Mouse (Mus musculus) hematopoietic stem cell, adult 5-6 weeks (primary cell): ENCODE measurements around the gene Timm8a2. TPM values are rescaled to one million over a fixed set of nuclear protein-coding genes. Genes with fewer than 3 reads are reported as not detected.
A peak's percentile ranks its signal among the peaks of the same experiment; 100 is the strongest.

Experiments
- ATAC-seq, 2 experiments: fragments of 125-278 bp in 1 of 2; replicated peaks in 1 of 2; 2 replicates each; pipeline ENCODE4 v1.8.0; 2016 to 2017; ENCODE audit warnings: inconsistent platforms in 2 of 2, mild to moderate bottlenecking in 2 of 2, moderate number of reproducible peaks in 2 of 2, low read depth in 1 of 2, moderate TSS enrichment in 1 of 2; ENCODE audit not compliant: low FRiP score in 2 of 2, poor library complexity in 2 of 2, severe bottlenecking in 2 of 2, insufficient read depth in 1 of 2, low TSS enrichment in 1 of 2
- total RNA-seq: library from RNA; stranded (forward); fragments of 172-1452, 232-1000 nt; gene quantifications from 2 replicates; pipeline ENCODE4 v1.2.3, GENCODE M21; 2017

Gene Timm8a2
- total RNA-seq, 1 experiment from 2014 or later = not detected

- 0 out of 4 replicates have a peak, but pooled peaks of 1 of the 2 experiments have one; percentile 16 for ATAC-seq
These were observed 30.7 kb upstream of the Timm8a2 start for GRCm38 (mm10) chr14:122003812-122004211.

GRCm38 (mm10) chr14:122008261-122008660 is 26.2 kb upstream of the Timm8a2 start:
- no peak for ATAC-seq

DNA sequence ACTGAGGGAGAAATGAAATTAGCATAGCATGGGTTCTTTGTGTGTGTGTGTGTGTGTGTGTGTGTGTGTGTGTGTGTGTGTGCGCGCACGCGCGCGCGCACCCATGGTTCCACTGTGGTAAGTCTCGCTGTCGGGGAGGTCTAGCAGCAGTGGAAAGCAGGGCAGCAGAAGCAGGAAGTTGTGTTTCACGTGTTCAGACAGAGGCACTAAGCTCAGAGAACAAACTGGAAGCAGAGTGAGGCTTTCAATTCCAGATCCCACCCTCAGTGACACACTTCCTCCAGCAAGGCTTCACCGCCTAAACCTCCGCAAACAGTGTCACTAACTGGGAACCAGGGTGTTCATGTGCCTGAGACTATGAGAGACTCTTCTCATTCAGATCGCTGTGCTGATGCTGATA is 25.0 kb upstream of the Timm8a2 start:
- peak; percentile 90 to 92 for ATAC-seq

DNA sequence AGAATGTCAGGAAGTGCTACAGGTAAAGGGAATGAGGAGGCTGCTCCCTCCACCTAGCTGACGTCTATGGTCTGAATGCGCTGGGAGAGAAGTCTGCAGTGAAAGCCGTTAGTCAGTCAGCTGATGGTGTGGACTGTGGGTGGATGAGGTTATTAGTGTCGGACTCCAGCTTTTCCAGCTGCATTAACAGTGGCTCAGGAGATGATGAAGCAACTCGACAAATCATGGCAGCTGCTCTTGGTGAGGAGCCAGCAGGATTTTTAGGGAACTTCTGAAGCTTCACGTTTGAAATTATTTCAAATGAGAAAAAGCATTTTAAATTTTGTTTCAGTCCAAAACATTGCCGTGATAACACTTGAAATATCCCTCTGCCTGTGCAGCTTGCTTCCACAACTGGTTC is 24.2 kb upstream of the Timm8a2 start:
- ATAC-seq = no peak

DNA sequence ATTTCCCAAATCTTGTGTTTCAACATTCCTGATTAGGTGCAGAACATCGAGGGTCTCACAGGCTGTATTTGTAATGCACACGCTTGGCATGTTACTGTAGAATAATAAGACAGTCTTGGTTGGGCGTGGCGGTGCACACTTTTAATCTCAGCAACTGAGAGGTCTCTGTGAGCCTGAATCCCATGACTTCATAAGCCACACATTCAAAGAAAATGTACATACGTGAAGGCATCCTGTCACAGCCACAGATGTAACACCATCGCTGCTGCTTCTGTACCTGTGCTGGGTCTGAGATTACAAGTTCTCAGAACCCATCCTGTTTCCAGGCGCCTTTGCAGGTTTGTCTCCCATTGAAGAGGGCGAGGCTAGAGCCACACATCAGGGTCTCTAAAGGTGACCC is 22.7 kb upstream of the Timm8a2 start:
- no peak for ATAC-seq

DNA sequence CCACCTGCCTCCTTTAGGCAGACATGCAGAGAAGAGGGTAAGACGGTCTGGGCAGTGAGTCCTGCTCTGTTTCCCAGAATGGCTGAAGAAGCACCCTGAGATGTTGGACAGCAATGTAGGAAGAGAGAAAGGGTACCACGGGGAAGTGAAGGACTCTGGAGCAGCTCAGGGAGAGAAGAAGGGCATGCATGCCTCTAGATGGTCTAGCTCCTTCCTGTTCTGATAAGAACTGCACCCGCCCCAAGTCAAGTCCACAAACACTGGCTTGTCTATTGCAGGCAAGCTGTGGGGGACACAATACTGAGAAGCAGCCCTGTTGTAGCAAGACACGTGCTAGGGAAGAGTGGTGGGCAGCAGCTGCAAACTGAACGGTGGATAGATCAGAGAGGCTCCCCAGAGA is 22.3 kb upstream of the Timm8a2 start:
- no peak for ATAC-seq

GRCm38 (mm10) chr14:122012814-122013213 is 21.7 kb upstream of the Timm8a2 start:
- ATAC-seq = no peak

DNA sequence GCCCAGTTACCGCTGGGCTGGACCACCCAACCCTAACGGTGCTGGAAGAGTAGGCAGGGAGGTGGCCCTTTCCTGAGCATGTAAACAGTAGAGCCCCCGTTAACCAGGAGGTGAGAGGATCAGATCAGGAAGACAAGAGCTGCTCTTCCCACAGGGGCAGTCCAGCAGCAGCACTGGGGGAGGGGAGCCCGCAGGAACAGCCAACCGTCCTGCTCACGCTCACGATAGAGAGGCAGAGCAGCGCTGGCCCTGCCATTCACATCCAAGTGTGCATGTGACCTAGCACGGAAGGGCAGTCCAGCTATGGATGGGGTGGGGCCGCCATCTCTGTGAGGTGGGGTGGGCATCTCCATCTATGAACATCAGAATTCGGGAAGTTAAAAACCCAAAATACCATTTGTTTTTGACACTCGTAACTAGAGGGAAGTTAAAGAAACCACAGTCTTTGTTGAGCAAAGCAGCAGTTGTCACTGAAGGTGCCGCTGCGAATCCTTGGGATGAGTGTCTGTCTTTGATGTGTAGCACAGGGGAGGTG is 21.0 kb upstream of the Timm8a2 start:
- ATAC-seq = peak; percentile 62 to 73

DNA sequence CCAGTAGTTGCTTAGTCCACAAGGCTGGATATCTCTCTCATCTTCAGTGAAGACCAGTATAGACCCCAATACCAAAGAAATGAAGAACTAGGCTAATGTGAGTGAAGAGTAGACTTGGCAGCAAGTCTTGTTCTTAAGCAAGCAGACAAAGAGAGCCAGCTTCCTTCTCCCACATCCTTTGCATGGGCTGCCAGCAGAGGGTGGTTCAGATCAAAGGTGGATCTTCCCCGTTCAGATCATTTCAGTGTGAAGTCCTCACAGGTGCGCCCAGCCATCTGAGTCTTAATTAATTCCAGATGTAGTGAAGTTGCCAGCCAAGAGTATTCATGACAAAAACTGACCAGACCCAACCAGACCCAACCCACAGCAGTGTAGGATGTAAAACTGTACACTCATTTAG is 16.5 kb upstream of the Timm8a2 start:
- ATAC-seq = no peak

DNA sequence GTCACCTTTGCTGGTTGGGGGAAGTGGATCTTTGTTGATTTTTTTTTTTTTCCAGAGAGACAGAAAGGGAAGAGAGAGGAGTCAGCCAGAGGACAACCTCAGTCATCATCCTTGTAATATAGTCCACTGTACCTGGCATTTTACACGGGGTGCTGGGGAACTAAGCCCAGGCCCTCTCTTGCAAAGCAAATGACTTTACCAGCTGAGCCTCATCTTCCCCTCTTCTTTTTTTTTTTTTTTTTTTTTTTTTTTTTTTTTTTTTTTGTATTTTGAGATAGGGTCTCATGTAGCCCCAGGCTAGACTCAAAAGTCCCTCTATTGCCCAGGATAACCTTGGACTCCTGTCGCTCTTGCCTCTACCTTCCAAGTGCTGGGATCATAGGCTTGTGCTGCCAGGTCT is 15.1 kb upstream of the Timm8a2 start:
- no peak for ATAC-seq

DNA sequence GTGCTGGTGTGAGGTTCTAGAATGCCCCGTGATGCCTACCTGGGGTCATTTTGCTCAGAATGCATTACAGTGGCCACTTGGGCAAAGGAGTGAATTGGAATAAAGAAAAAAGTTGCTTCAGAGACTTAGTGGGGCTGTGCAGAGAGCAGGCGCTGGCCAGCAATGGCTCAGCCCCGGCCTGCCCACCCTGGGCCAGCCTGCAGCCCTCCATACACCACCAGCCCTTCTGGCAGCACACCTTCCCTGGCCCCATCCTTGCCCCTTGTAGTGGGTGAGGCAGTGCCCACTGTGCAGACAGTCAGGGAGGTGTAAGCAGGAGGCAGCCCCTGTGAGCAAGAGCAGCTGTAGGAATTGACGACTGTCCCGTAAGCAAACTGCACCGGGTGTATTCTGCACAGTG is 13.9 kb upstream of the Timm8a2 start:
- ATAC-seq = no peak

- ATAC-seq = no peak
These were observed 11.4 kb upstream of the Timm8a2 start for GRCm38 (mm10) chr14:122023054-122023453.

DNA sequence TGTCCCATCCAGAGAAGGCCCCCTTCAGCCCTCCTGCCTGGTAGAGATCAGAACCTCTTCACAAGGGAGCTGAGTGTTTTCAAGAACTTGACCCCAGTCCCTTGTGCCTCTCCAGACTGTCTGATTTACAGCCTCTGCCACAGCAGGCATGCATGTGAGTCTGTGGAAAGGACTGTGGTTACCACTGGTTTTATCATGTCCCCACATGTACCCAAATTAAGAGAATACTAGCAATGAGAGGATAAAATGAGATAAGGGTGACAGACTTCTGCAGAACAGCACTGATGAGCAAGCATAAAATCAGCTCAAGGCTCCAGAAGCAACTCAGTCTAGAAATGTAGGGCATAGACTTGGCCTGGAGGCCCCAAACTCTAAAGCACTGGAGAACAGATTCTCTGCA is 10.5 kb upstream of the Timm8a2 start:
- ATAC-seq = peak in 1 of 2 experiments; percentile 26; a peak in 1 of 4 replicates

DNA sequence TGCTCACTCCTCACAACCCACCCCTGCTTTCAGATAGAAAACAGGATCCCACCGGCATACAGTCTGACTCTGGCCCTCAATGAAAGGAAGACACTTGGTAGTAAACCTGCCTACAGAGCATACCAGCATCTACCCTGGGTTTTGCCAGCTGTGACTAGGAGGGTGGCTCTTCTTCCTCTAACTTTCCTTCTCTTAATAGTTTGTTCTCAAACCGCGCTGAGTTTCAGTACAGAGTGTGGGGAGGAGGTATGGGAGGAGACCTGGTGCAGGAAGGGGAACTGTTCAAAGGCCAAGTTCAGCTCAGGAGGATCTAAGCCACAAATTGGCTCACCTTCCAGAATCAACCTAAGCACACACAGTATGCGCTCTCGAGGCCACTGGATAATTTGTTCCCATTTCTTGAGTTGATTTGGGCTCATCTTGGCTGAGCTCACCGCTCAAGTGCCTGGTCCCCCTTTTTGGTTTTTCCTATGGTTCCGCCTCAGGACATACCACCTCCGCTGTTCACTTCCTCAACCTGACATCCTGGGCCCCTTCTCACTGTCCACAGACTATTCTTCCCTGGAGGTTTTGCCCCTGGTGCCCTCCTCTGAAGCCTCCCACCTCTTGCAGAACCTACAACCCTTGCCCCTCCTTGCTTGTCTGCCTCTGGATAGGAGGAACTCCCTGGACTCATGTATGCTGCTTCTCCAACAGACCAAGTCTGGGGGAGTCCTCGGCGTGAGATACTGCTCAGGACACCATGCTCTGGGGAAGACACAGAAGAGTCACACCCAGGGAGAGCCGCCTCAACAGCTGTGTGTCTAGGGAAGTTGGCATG is 5.3 kb upstream of the Timm8a2 start:
- peak; percentile 80 to 87 for ATAC-seq

GRCm38 (mm10) chr14:122029851-122030250 is 4.6 kb upstream of the Timm8a2 start:
- ATAC-seq = no peak

DNA sequence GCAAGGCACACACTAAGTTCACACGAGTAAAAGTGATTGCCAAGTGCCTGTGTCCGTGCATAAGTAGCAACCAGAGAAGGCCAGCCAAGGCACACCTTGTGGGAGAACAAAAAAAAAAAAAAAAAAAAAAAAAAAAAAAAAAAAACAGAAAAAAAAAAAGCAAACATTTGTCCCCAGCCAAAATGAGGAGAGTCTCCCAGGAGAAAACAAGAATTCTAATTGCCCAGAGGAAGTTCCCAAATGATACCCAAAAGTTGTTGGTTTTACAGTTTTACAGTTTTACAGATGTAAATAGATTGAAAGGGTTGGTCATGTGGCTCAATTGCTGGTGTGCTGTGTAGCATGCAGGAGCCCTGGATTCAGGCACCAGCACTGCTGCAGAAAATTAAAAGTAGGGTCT is 2.4 kb upstream of the Timm8a2 start:
- ATAC-seq = no peak

DNA sequence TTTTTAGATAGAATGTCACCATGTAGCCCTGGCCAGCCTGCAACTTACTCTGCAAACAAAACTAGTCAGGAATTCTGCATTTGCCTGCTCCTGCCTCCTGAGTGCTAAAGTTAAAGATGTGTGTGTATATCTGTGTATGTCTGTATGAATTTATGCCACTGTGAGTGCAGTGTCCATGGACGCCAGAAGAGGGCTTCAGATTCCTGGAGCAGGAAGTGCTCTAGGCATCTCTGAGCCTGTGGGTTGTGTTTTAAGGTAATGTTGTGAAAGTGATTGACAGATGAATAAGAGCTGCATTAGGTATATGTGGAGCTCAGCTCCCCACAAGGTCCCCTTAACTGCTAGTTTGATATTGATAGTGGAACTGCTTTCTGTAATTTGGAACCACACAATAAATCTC is 707 bp downstream of the Timm8a2 start:
- ATAC-seq = no peak

DNA sequence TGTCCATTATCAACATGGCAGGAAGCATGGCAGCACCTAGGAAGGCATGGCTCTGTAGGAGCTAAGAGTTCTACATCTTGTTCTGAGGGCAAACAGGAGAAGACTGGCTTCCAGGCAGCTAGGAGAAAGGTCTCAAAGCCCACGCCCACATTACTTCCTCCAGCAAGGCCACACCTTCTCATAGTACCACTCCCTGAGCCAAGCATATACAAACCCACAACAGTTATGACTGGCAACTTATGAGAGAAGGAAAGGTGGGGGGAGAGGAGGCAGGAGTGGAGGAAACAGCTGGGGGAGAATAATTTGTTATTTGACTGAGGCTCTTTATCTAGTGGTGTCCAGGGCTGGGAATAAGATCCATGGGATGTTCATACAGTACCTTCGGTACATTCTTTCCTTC is 1.4 kb downstream of the Timm8a2 start:
- ATAC-seq = peak; percentile 84 to 97
